In the genomic region with DNA sequence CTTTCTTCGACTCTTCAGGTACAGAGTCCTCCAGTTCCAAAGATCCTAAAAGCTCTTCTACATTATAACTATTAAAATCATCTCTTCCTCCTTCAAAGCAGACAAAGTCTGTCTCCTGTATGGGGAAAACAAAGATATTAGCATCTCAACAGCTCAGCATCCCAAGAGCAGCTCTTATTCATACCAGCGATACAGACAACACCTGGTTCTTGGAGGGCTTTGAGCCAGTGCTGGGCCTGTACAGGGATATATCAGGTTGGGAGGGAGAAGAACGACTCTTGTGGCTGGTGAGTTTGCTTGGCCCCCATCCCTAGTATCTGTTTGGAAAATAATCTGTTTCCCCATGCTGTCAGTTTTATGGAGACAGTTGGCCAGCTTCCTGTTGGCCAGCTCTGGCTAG, we compare ENCODE assay signal across 17 mouse cellular contexts. TPM values are rescaled to one million over a fixed set of nuclear protein-coding genes. Genes with fewer than 3 reads are reported as not detected.
"Had no signal": no experiment of that assay in that cellular context is flagged by ENCODE, and none has a peak within 500 bp of the region (broad histone marks: within the 10 kb centered on the region; RNA-seq: fewer than 3 reads in every experiment).

No protein-coding gene starts in this region.

- DNase-seq: gastrocnemius, postnatal 14 days; gastrocnemius, postnatal 36 days; heart, adult 18-20 months; heart, postnatal 10 days; heart, postnatal 36 days; kidney, adult 11 months; kidney, adult 2 months; kidney, adult 9 months; kidney, postnatal 14 days; kidney, postnatal 36 days; left cerebral cortex, postnatal 4 days had no signal

RNA-seq across cellular contexts. Expression of a gene that starts 59.1 kb away (rescaled TPM):
- total RNA-seq: gastrocnemius, adult 18-20 months; gastrocnemius, adult 8-10 months; gastrocnemius, postnatal 36 days; heart, adult 18-20 months; heart, adult 8-10 months; heart, postnatal 10 days; hematopoietic stem cell, adult 5-6 weeks; hindbrain, postnatal 0 days; layer of hippocampus, postnatal 10 days had no signal
